Mouse (Mus musculus) right cerebral cortex, postnatal 14 days (tissue): ENCODE results near the gene Pogz.
"Not testable (repeated sequence)": the region's sequence is repeated elsewhere in the genome, so short reads cannot be mapped to it uniquely, and the experiment has no call there.

ENCODE experiments used
- DNase-seq: peaks from one replicate; pipeline ENCODE4 v3.0.0; 2022

The Pogz gene

DNA sequence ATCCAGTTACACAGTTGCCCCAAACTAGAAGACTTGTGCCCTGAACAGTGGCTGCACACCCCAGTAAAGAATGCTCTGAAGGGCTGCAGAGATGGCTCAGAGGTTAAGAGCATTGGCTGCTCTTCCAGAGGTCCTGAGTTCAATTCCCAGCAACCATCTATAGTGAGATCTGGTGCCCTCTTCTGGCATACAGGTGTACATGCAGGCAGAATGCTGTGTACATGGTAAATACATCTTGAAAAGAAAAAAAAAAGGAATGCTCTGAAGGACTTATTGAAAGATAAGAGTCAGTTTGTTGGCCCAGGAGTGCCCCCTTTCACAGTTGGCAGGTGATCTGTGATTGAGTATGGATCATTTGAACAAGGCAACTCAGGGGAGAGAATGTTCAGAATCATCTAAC is 4.0 kb upstream of the Pogz start:
- no peak for DNase-seq

GRCm38 (mm10) chr3:94835396-94835795 is 2.0 kb upstream of the Pogz start:
- no peak for DNase-seq

GRCm38 (mm10) chr3:94837959-94838496 is 661 bp downstream of the Pogz start:
- peak; percentile 87 for DNase-seq

DNA sequence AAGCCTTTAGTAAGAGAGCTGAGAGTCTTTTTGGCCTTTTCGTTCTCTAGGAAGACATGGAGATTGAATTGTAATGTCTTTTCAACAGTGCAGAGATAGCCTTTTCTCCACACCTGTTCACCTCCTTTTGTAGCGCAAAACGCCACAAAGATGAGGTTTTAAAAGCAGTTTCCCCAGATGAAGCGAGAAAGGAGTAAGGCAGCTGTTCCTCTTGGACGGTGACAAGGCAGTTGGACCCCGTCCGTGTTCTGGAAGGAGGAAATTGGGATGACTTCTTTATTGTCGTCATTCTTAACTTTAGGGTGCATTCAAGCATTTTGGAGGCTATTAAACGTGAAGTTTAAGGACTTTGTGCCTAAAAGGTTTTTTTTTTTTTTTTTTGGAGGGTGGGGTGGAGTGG is 1.3 kb downstream of the Pogz start:
- DNase-seq = no peak

- no peak for DNase-seq
Observed at GRCm38 (mm10) chr3:94839101-94839500, 1.7 kb downstream of the Pogz start.

DNA sequence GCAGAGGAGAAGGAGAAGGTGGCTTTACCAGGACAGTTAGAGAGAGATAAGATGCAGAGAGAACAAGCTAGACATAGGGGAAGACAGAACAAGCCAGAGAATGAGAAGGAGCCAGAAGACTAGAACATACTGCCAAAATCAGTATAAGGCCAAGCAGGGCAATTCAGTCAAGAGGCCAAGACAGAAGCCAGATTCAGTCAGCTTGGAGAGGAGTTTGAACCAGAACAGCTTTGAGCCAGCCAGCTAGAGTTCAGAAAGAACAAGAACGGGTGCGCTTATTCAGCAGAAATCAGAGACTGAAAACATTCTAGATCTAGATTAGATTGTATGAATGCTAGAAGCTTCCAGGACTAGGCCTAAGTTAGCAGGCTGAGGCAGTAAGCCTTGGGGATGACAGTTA is 10.0 kb downstream of the Pogz start:
- DNase-seq = no peak

DNA sequence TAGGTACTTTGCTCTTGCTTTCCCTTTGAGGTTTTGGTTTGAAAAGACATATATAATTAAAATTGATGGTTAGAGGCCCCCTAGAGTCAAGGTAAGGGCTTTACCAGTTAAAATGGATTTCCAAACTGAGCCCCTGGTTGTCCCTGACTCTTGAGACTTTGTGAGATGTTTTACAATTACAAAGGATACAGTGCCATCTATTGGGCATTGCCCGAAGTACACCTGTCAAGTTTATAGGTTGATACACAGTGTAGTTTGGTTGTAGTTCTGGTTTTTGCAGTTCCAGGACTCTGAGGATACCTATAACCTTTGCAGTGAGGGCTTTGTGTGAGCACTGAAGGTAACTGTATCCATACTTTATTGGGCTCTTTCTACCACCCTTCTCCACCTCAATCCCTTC is 12.0 kb downstream of the Pogz start:
- DNase-seq = peak; percentile 72

GRCm38 (mm10) chr3:94851731-94852130 is 14.4 kb downstream of the Pogz start:
- no peak for DNase-seq

GRCm38 (mm10) chr3:94852215-94852614 is 14.8 kb downstream of the Pogz start:
- no peak for DNase-seq

DNA sequence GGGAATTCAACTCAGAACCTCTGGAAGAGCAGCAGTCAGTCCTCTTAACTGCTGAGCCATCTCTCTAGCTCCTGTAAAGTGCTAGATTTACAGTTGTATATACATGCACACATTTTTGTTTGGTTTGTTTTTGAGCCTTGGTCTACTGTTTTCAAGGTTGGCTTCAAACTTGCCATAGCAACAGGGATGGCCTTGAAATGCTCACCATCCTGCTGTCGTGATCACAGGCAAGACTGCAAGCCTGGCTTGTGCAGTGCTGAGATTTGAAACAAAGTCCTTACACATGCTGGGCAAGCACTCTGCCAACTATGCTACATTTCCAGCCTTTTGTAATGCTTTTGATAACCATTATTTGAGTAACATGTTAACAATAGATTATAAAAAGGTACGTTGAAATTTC is 22.1 kb downstream of the Pogz start:
- DNase-seq = no peak

- DNase-seq = no peak
Observed at GRCm38 (mm10) chr3:94869011-94869410, 31.6 kb downstream of the Pogz start.

DNA sequence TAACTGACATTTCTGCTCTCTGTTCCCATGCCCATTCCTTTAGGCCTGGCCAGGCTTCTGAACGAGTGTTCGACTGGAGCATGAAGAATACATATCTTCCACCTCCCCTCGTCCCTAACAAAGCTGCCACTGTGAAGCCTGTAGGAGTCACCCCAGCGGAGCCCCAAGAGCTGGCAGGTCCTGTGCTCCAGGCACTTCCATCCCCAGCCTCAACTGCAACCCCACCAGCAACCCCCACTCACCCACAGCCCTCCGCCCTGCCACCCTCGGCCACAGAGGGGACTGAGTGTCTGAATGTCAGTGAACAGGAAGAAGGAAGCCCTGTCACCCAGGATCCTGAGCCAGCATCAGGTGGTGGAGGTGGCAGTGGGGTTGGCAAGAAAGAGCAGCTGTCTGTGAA is 41.3 kb downstream of the Pogz start:
- DNase-seq = no peak

DNA sequence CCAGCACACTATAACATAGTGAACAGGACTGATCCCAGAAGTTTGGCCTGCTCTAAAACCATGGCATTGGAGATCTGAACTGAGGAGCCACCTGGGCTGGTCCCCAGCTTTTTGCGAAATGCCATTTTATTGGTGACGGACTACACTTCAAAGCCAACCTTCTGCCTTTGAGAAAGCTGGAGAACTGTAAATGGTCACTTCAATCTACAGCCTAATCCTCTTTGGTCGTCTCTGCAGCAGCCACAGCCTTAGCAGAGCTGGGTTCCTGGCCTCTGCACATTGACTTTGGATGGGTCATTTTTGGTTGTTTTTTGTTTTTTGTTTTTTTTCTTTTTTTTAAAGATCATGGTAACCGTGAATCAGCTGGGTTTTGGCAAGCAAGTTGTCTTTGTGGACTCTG is 44.5 kb downstream of the Pogz start:
- no peak for DNase-seq

GRCm38 (mm10) chr3:94882579-94882978 is 45.2 kb downstream of the Pogz start:
- DNase-seq = no peak

DNA sequence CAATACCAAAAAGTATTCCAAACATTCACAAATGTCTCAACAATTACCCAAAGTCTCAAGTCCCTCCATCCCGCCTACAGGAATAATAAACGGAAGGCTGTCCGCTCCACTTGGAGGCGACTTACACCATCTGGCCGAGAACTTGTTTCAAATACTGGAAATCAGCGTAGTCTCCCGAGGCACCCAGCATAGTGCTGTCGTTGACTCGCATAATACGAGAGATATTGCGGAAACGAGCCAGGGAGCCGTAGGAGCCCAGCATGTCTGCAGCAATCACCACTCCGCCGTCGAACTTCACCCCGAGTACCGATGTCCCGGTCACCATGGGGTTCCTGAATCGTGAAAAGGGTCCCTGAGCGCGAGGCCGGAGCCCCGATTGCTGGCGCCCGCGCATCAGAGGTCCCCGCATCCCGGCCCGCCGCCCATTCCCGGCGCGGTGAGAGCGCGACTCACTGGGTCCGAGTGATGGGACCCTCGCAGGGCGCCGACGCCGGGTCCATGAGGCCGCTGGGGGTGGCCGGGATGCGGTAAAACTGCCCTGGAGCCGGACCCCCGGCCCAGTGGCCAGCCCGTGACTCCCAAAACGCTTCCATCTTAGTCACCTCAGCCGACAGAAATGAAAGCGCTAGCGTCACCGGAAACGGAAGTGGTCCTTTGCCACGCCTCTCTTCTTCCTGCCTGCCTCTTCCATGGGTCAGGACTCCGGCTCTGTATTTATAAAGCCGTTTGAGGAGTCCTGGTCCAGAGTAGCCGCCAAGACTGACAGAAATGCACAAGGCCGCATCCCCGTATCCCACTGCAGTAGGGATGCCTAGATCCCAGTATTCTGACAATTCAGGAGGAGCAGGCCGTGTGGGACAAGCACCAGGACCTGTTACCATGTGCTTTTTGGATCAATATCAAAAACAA is 49.2 kb downstream of the Pogz start, which contains the start of gene Psmb4:
Gene Psmb4, minus strand, starts transcription at position 646 of the 909 bp plus-strand sequence.
- DNase-seq = peak; percentile 75

DNA sequence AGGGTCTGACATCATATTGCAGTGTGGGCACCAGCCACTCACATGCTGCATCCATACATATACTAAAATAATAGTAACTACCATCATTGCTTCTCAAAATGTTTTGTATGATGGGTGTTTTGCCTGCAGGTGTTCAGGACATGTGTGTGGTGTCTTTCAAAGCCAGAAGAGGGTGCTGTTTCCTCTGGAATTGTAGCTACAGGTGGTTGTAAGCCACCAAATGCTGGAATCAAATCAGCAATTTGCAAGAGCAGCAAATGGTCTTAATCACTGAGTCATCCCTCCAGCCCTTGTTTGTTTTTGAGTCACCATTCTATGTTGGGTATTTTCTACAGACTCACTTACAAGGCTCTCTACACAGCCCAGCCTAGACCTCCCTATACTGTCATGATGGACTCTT is 51.2 kb downstream of the Pogz start:
- no peak for DNase-seq

- no peak for DNase-seq
Observed at GRCm38 (mm10) chr3:94894076-94894475, 56.7 kb downstream of the Pogz start.

- DNase-seq = peak; percentile 65
Observed at GRCm38 (mm10) chr3:94902747-94903146, 65.4 kb downstream of the Pogz start.

- DNase-seq = not testable (repeated sequence)
Observed at GRCm38 (mm10) chr3:94904759-94905158, 67.4 kb downstream of the Pogz start.

DNA sequence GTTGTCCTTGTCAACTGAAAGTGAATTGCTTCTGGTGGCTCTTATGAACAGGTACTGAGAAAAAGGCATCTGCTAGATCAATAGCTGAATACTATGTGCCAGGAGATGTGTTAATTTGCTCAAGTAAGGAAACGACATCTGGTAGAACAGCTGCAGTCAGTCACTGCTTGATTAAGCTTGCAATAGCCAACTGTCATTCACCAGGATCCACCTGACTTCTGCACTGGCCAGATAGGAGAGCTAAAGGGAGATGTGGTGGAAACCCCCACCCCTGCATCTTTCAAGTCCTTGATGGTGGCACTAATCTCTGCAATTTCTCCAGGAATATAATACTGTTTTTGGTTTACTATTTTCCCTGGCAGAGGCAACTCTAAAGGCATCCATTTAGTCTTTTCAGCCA is 69.1 kb downstream of the Pogz start:
- no peak for DNase-seq

GRCm38 (mm10) chr3:94911050-94911693 is 73.8 kb downstream of the Pogz start:
- no peak for DNase-seq

DNA sequence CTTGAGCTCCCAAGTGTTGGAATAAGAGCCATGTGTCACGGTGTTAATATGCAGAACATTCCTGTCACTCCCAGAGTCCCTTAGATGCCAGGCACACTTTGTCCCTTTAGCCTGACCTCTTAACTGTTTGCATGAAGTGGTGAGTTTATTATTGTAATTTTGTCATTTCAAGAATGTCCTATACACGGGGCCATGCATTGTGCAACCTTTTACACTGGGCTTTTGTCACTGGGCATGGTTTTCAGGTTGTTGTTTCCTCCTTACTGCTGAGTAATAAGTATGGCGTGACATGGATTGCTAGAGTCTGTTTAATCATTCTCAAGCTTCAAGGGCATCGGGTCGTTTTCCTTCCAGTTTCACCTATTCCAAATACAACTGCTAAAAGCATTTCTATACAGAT is 76.4 kb downstream of the Pogz start:
- no peak for DNase-seq

GRCm38 (mm10) chr3:94915903-94916741 is 78.8 kb downstream of the Pogz start:
- no peak for DNase-seq
